Mouse (Mus musculus): ENCODE data around the gene Gna14. TPM values are rescaled to one million over a fixed set of nuclear protein-coding genes. Genes with fewer than 3 reads are reported as not detected.

Gna14 gene
- polyA plus RNA-seq, 1 experiment from 2014 or later: 9.2 TPM

DNA sequence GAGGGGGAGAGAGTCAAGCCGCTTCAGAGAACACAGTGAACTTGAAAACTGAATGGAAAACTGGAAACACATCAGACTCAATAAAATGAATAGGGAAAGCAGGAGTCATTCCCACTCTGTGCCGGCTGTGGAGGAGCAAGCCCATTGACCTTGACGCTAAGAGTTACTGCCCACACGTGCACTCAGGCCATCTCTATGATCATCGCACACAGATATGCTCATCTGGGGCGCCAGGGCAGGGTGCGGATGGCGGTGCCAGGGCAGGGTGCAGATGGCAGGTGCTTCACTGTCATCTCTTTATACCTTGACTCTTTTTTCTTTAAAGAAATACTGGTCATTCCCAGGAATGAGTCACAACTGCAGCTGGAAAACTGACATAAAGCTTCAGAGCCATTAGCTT lies 4.2 kb upstream of the Gna14 start:
- Histone ChIP-seq H3K27me3 (ENCODE audit: control insufficient read depth, insufficient read depth, low read length) (peaks cover 8% of the 10 kb centered on the region), H3K27ac (ENCODE audit: low read depth, low read length) (no peak overlapping the region), H3K9me3 (ENCODE audit: control insufficient read depth, low read length) (peaks cover 7% of the 10 kb centered on the region; the same call in 1 of the 2 replicates), H3K4me3 (ENCODE audit: low read length) (no peak overlapping the region), H3K36me3 (ENCODE audit: control insufficient read depth, insufficient read depth, low read length) (no peaks in the 10 kb centered on the region), H3K4me1 (ENCODE audit: control insufficient read depth, insufficient read depth, low read length) (peaks cover 14% of the 10 kb centered on the region; the same call in 1 of the 2 replicates), H3K9ac (ENCODE audit: low read depth, low read length) (no peak overlapping the region), H3K4me2 (replicated peaks; ENCODE audit: low read depth, low read length) (no peak overlapping the region)
- WGBS: 79% methylated on average over 8 of the region's 8 CpGs
- ATAC-seq (ENCODE audit: low FRiP score, low TSS enrichment): no peak

- peak overlapping the region; percentile 66 for H3K4me2 ChIP-seq (replicated peaks; ENCODE audit: low read depth, low read length)
- H3K27ac ChIP-seq (ENCODE audit: low read depth, low read length): no peak overlapping the region
- peaks cover 30% of the 10 kb centered on the region; the same call in 1 of the 2 replicates for H3K4me1 ChIP-seq (ENCODE audit: control insufficient read depth, insufficient read depth, low read length)
- no peaks in the 10 kb centered on the region for H3K36me3 ChIP-seq (ENCODE audit: control insufficient read depth, insufficient read depth, low read length)
- no peaks in the 10 kb centered on the region for H3K9me3 ChIP-seq (ENCODE audit: control insufficient read depth, low read length)
- WGBS: 29% methylated on average over 9 of the region's 9 CpGs
- H3K9ac ChIP-seq (ENCODE audit: low read depth, low read length): no peak overlapping the region
- ATAC-seq (ENCODE audit: low FRiP score, low TSS enrichment): no peak
- peaks cover 15% of the 10 kb centered on the region for H3K27me3 ChIP-seq (ENCODE audit: control insufficient read depth, insufficient read depth, low read length)
- H3K4me3 ChIP-seq (ENCODE audit: low read length): peak overlapping the region; percentile 44
These were observed 683 bp upstream of the Gna14 start for GRCm38 (mm10) chr19:16434879-16435278.

- peak overlapping the region; percentile 66 for H3K4me2 ChIP-seq (replicated peaks; ENCODE audit: low read depth, low read length)
- H3K36me3 ChIP-seq (ENCODE audit: control insufficient read depth, insufficient read depth, low read length): no peaks in the 10 kb centered on the region
- H3K9ac ChIP-seq (ENCODE audit: low read depth, low read length): peak overlapping the region; percentile 47
- peaks cover 15% of the 10 kb centered on the region for H3K27me3 ChIP-seq (ENCODE audit: control insufficient read depth, insufficient read depth, low read length)
- peak overlapping the region; percentile 44 for H3K4me3 ChIP-seq (ENCODE audit: low read length)
- WGBS: 3% methylated on average over 61 of the region's 61 CpGs
- ATAC-seq (ENCODE audit: low FRiP score, low TSS enrichment): peak; percentile 32; the same call in 1 of the 2 replicates
- H3K27ac ChIP-seq (ENCODE audit: low read depth, low read length): no peak overlapping the region
- H3K9me3 ChIP-seq (ENCODE audit: control insufficient read depth, low read length): no peaks in the 10 kb centered on the region
- H3K4me1 ChIP-seq (ENCODE audit: control insufficient read depth, insufficient read depth, low read length): peaks cover 33% of the 10 kb centered on the region; the same call in 1 of the 2 replicates
These were observed 990 bp downstream of the Gna14 start for GRCm38 (mm10) chr19:16436335-16437169.

DNA sequence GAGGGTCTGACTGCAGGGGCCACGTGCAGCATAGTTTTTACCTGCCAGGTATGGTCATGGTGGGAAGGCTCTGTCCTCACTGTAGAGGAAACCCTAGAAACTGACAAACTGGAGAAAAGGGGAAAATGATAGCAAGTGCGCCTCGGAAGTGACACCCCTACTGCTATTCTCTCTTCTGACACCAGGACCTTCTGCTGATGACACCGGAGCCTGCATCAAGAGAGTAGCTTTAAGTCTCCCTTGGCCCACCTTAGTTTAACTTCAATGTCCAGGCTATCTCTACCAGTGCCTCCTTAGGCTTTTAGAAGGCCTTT lies 1.6 kb downstream of the Gna14 start:
- no peaks in the 10 kb centered on the region for H3K9me3 ChIP-seq (ENCODE audit: control insufficient read depth, low read length)
- peak overlapping the region; percentile 66 for H3K4me2 ChIP-seq (replicated peaks; ENCODE audit: low read depth, low read length)
- H3K4me1 ChIP-seq (ENCODE audit: control insufficient read depth, insufficient read depth, low read length): peaks cover 33% of the 10 kb centered on the region; the same call in 1 of the 2 replicates
- no peak for ATAC-seq (ENCODE audit: low FRiP score, low TSS enrichment)
- peak overlapping the region; percentile 47; the same call in 1 of the 2 replicates for H3K9ac ChIP-seq (ENCODE audit: low read depth, low read length)
- peak overlapping the region; percentile 44 for H3K4me3 ChIP-seq (ENCODE audit: low read length)
- no peak overlapping the region for H3K27ac ChIP-seq (ENCODE audit: low read depth, low read length)
- H3K36me3 ChIP-seq (ENCODE audit: control insufficient read depth, insufficient read depth, low read length): no peaks in the 10 kb centered on the region
- H3K27me3 ChIP-seq (ENCODE audit: control insufficient read depth, insufficient read depth, low read length): peaks cover 15% of the 10 kb centered on the region
- 44% methylated on average over 4 of the region's 4 CpGs for WGBS

GRCm38 (mm10) chr19:16437906-16438305 lies 2.3 kb downstream of the Gna14 start:
- 35% methylated on average over 5 of the region's 5 CpGs for WGBS
- Histone ChIP-seq H3K27ac (ENCODE audit: low read depth, low read length) (no peak overlapping the region; the same call in 1 of the 2 replicates), H3K4me1 (ENCODE audit: control insufficient read depth, insufficient read depth, low read length) (peaks cover 33% of the 10 kb centered on the region; the same call in 1 of the 2 replicates), H3K4me2 (replicated peaks; ENCODE audit: low read depth, low read length) (peak overlapping the region; percentile 66; the same call in 1 of the 2 replicates), H3K9me3 (ENCODE audit: control insufficient read depth, low read length) (no peaks in the 10 kb centered on the region), H3K4me3 (ENCODE audit: low read length) (no peak overlapping the region), H3K27me3 (ENCODE audit: control insufficient read depth, insufficient read depth, low read length) (peaks cover 15% of the 10 kb centered on the region), H3K9ac (ENCODE audit: low read depth, low read length) (no peak overlapping the region), H3K36me3 (ENCODE audit: control insufficient read depth, insufficient read depth, low read length) (no peaks in the 10 kb centered on the region)
- ATAC-seq (ENCODE audit: low FRiP score, low TSS enrichment): no peak

- no peak overlapping the region for H3K9ac ChIP-seq (ENCODE audit: low read depth, low read length)
- H3K36me3 ChIP-seq (ENCODE audit: control insufficient read depth, insufficient read depth, low read length): no peaks in the 10 kb centered on the region
- H3K9me3 ChIP-seq (ENCODE audit: control insufficient read depth, low read length): no peaks in the 10 kb centered on the region
- H3K4me2 ChIP-seq (replicated peaks; ENCODE audit: low read depth, low read length): no peak overlapping the region; the same call in 1 of the 2 replicates
- peaks cover 15% of the 10 kb centered on the region for H3K27me3 ChIP-seq (ENCODE audit: control insufficient read depth, insufficient read depth, low read length)
- ATAC-seq (ENCODE audit: low FRiP score, low TSS enrichment): 0 out of 2 replicates have a peak, but pooled peaks have one; percentile 16
- H3K4me1 ChIP-seq (ENCODE audit: control insufficient read depth, insufficient read depth, low read length): peaks cover 33% of the 10 kb centered on the region; the same call in 1 of the 2 replicates
- peak overlapping the region; percentile 81; the same call in 1 of the 2 replicates for H3K27ac ChIP-seq (ENCODE audit: low read depth, low read length)
- 44% methylated on average over 4 of the region's 4 CpGs for WGBS
- no peak overlapping the region for H3K4me3 ChIP-seq (ENCODE audit: low read length)
These were observed 3.7 kb downstream of the Gna14 start for GRCm38 (mm10) chr19:16439278-16439677.

DNA sequence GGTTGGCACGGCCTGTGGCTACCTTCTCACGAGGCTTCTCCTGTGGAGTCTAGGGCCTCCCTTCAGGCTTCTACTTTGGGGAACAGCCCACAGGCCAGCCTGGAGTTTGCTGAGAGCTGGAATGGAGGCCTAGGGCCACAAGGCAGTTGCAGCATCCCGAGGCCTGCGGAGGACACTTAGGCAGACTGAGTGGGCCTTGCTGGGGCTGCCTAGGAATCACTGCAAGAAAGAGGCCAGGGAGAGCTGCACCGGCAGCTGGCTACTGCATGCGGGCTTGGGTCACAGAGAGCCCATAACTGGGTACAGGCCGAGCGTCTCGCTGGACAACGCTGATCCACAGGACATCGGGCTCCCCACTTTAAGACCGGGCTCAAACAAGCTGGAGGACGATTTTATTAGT lies 4.3 kb downstream of the Gna14 start:
- H3K4me3 ChIP-seq (ENCODE audit: low read length): no peak overlapping the region
- H3K36me3 ChIP-seq (ENCODE audit: control insufficient read depth, insufficient read depth, low read length): no peaks in the 10 kb centered on the region
- WGBS: 31% methylated on average over 13 of the region's 13 CpGs
- H3K27ac ChIP-seq (ENCODE audit: low read depth, low read length): peak overlapping the region; percentile 81
- H3K4me2 ChIP-seq (replicated peaks; ENCODE audit: low read depth, low read length): no peak overlapping the region
- peaks cover 15% of the 10 kb centered on the region for H3K27me3 ChIP-seq (ENCODE audit: control insufficient read depth, insufficient read depth, low read length)
- H3K9me3 ChIP-seq (ENCODE audit: control insufficient read depth, low read length): no peaks in the 10 kb centered on the region
- peak; percentile 10; the same call in 1 of the 2 replicates for ATAC-seq (ENCODE audit: low FRiP score, low TSS enrichment)
- H3K4me1 ChIP-seq (ENCODE audit: control insufficient read depth, insufficient read depth, low read length): peaks cover 33% of the 10 kb centered on the region; the same call in 1 of the 2 replicates
- H3K9ac ChIP-seq (ENCODE audit: low read depth, low read length): no peak overlapping the region; the same call in 1 of the 2 replicates

DNA sequence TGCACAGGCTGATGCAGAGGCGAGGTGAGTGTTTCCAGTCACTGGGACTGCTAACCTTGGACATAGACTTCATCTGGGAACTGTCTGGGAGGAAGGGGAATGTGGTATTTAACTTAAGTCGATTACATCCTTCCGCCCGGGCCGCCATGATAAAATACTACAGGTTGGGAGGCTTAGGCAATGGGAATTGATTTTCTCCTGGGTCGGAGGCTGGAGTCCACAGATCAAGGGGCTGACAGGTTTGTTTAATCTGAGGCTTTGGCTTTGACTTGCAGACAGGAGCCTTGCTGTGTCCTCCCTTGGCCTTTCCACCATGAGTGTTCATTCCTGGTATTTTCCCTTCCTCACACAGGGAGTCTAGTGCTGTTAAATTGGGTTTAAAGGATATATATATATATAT lies 5.8 kb downstream of the Gna14 start:
- Histone ChIP-seq H3K4me3 (ENCODE audit: low read length) (no peak overlapping the region), H3K9ac (ENCODE audit: low read depth, low read length) (no peak overlapping the region), H3K36me3 (ENCODE audit: control insufficient read depth, insufficient read depth, low read length) (no peaks in the 10 kb centered on the region), H3K27ac (ENCODE audit: low read depth, low read length) (no peak overlapping the region), H3K4me2 (replicated peaks; ENCODE audit: low read depth, low read length) (no peak overlapping the region), H3K4me1 (ENCODE audit: control insufficient read depth, insufficient read depth, low read length) (peaks cover 19% of the 10 kb centered on the region; the same call in 1 of the 2 replicates), H3K27me3 (ENCODE audit: control insufficient read depth, insufficient read depth, low read length) (peaks cover 7% of the 10 kb centered on the region), H3K9me3 (ENCODE audit: control insufficient read depth, low read length) (no peaks in the 10 kb centered on the region)
- 82% methylated on average over 6 of the region's 6 CpGs for WGBS
- ATAC-seq (ENCODE audit: low FRiP score, low TSS enrichment): no peak

- H3K27ac ChIP-seq (ENCODE audit: low read depth, low read length): no peak overlapping the region
- no peak overlapping the region for H3K4me2 ChIP-seq (replicated peaks; ENCODE audit: low read depth, low read length)
- no peak for ATAC-seq (ENCODE audit: low FRiP score, low TSS enrichment)
- no peaks in the 10 kb centered on the region for H3K9me3 ChIP-seq (ENCODE audit: control insufficient read depth, low read length)
- peaks cover 19% of the 10 kb centered on the region; the same call in 1 of the 2 replicates for H3K4me1 ChIP-seq (ENCODE audit: control insufficient read depth, insufficient read depth, low read length)
- H3K4me3 ChIP-seq (ENCODE audit: low read length): no peak overlapping the region
- H3K9ac ChIP-seq (ENCODE audit: low read depth, low read length): no peak overlapping the region
- H3K36me3 ChIP-seq (ENCODE audit: control insufficient read depth, insufficient read depth, low read length): no peaks in the 10 kb centered on the region
- no peaks in the 10 kb centered on the region; the same call in 1 of the 2 replicates for H3K27me3 ChIP-seq (ENCODE audit: control insufficient read depth, insufficient read depth, low read length)
- 82% methylated on average over 5 of the region's 5 CpGs for WGBS
These were observed 7.8 kb downstream of the Gna14 start for GRCm38 (mm10) chr19:16443335-16443734.

All from kidney, embryonic 14.5 days (tissue).